Mouse (Mus musculus) frontal cortex, adult (tissue): ENCODE results near the gene Gm17428.
"Not testable (repeated sequence)": the region's sequence is repeated elsewhere in the genome, so short reads cannot be mapped to it uniquely, and the experiment has no call there.

Source experiments
- ATAC-seq: cut with Nextera tagmentation; 2 replicates; pipeline ENCODE4 v1.9.2; 2017; ENCODE audit warnings: mild to moderate bottlenecking, moderate library complexity, mixed read lengths; ENCODE audit not compliant: low TSS enrichment

The Gm17428 gene

GRCm38 (mm10) chr14:54976633-54977032 lies at the start of gene Gm17428:
Gene Gm17428, plus strand, starts transcription at chr14:54976933.
- ATAC-seq, result no peak

GRCm38 (mm10) chr14:54927296-54927695 lies 49.4 kb upstream of the Gm17428 start:
- no peak for ATAC-seq

- ATAC-seq, result no peak
Observed at GRCm38 (mm10) chr14:54929801-54930200, 46.9 kb upstream of the Gm17428 start.

- no peak for ATAC-seq
Observed at GRCm38 (mm10) chr14:54930431-54930830, 46.3 kb upstream of the Gm17428 start.

GRCm38 (mm10) chr14:54932645-54933150 lies 44.0 kb upstream of the Gm17428 start, which contains the start of gene Il25:
Gene Il25, plus strand, starts transcription at chr14:54932695.
- no peak for ATAC-seq

GRCm38 (mm10) chr14:54935904-54936830 lies 40.6 kb upstream of the Gm17428 start, which contains the start of gene Cmtm5:
Gene Cmtm5, plus strand, starts transcription at chr14:54936261.
- ATAC-seq, result peak; percentile 88

GRCm38 (mm10) chr14:54936831-54937160 lies 39.9 kb upstream of the Gm17428 start:
- ATAC-seq, result no peak

GRCm38 (mm10) chr14:54937361-54938182 lies 39.2 kb upstream of the Gm17428 start:
- ATAC-seq, result no peak

- no peak for ATAC-seq
Observed at GRCm38 (mm10) chr14:54938431-54939219, 38.1 kb upstream of the Gm17428 start.

- ATAC-seq, result peak; percentile 50
Observed at GRCm38 (mm10) chr14:54939434-54940175, 37.1 kb upstream of the Gm17428 start.

GRCm38 (mm10) chr14:54940176-54940530 lies 36.6 kb upstream of the Gm17428 start:
- no peak for ATAC-seq

- ATAC-seq, result no peak
Observed at GRCm38 (mm10) chr14:54941024-54941978, 35.4 kb upstream of the Gm17428 start.

- no peak for ATAC-seq
Observed at GRCm38 (mm10) chr14:54942479-54942878, 34.3 kb upstream of the Gm17428 start.

GRCm38 (mm10) chr14:54943971-54944370 lies 32.8 kb upstream of the Gm17428 start:
- ATAC-seq, result no peak

- ATAC-seq, result no peak
Observed at GRCm38 (mm10) chr14:54944939-54945338, 31.8 kb upstream of the Gm17428 start.

- ATAC-seq, result no peak
Observed at GRCm38 (mm10) chr14:54945975-54946704, 30.6 kb upstream of the Gm17428 start.

GRCm38 (mm10) chr14:54947008-54947407 lies 29.7 kb upstream of the Gm17428 start:
- ATAC-seq, result not testable (repeated sequence)

- no peak for ATAC-seq
Observed at GRCm38 (mm10) chr14:54948781-54949180, 28.0 kb upstream of the Gm17428 start.

GRCm38 (mm10) chr14:54950493-54950892 lies 26.2 kb upstream of the Gm17428 start:
- ATAC-seq, result no peak
